Mouse (Mus musculus) midbrain, embryonic 14.5 days (tissue): ENCODE results near the gene Fuca1. TPM values are rescaled to one million over a fixed set of nuclear protein-coding genes. Genes with fewer than 3 reads are reported as not detected.

ENCODE experiments used
- ATAC-seq: fragments of 200-750 bp; cut with Nextera tagmentation; 2 replicates; pipeline ENCODE4 v1.8.0; 2017; ENCODE audit warnings: moderate number of reproducible peaks, moderate library complexity; ENCODE audit not compliant: low FRiP score, low TSS enrichment
- DNase-seq: peaks from one replicate; pipeline ENCODE4 v3.0.0-alpha.2; 2015
- H3K27ac ChIP-seq: fragments of 300-500 bp; sonication (generic); replicated peaks from 2 replicates; pipeline ENCODE4 v1.5.1; 2014; ENCODE audit warnings: mild to moderate bottlenecking, low read depth, low read length, moderate library complexity
- H3K27me3 ChIP-seq: fragments of 300-500 bp; sonication (generic); 2 replicates; pipeline ENCODE4 v1.6.1; 2014; ENCODE audit warnings: low read length, control low read depth, mixed read lengths; ENCODE audit not compliant: control insufficient read depth, insufficient read depth
- H3K36me3 ChIP-seq: fragments of 300-500 bp; sonication (generic); 2 replicates; pipeline ENCODE4 v1.6.1; 2014; ENCODE audit warnings: low read length, control low read depth; ENCODE audit not compliant: control insufficient read depth, insufficient read depth
- H3K4me1 ChIP-seq: fragments of 300-500 bp; sonication (generic); 2 replicates; pipeline ENCODE4 v1.6.1; 2014; ENCODE audit warnings: mild to moderate bottlenecking, antibody characterized with exemption, low read length, control low read depth; ENCODE audit not compliant: control insufficient read depth, insufficient read depth
- H3K4me2 ChIP-seq: fragments of 300-500 bp; sonication (generic); 2 replicates; pipeline ENCODE4 v1.6.1; 2014; ENCODE audit warnings: mild to moderate bottlenecking, low read length, moderate library complexity
- H3K4me3 ChIP-seq: fragments of 300-500 bp; sonication (generic); replicated peaks from 2 replicates; pipeline ENCODE4 v1.5.1; 2014; ENCODE audit warnings: low read depth, low read length
- H3K9ac ChIP-seq: fragments of 300-500 bp; sonication (generic); replicated peaks from 2 replicates; pipeline ENCODE4 v1.6.1; 2014; ENCODE audit warnings: mild to moderate bottlenecking, low read length, moderate library complexity
- H3K9me3 ChIP-seq: fragments of 300-500 bp; sonication (generic); 2 replicates; pipeline ENCODE4 v1.6.1; 2016; ENCODE audit warnings: low read length, control low read depth, mixed read lengths; ENCODE audit not compliant: control insufficient read depth
- WGBS: fragments of 180-500 bp; shearing (Covaris S2); extraction: QIAGEN DNeasy Blood & Tissue Kit; methylation state at CpG from one replicate; pipeline ENCODE4 v1.1.7; 2014; 5-methylcytosine and 5-hydroxymethylcytosine counted together
- polyA plus RNA-seq: library from polyadenylated mRNA; unstranded; fragments of >200 nt; fragmentation: Nextera tagmentation; extraction: Ambion mirVana; gene quantifications from 2 replicates; pipeline ENCODE4 v1.2.1, GENCODE M21; 2014

The Fuca1 gene
- polyA plus RNA-seq, 1 experiment from 2014 or later = 62.7 TPM

DNA sequence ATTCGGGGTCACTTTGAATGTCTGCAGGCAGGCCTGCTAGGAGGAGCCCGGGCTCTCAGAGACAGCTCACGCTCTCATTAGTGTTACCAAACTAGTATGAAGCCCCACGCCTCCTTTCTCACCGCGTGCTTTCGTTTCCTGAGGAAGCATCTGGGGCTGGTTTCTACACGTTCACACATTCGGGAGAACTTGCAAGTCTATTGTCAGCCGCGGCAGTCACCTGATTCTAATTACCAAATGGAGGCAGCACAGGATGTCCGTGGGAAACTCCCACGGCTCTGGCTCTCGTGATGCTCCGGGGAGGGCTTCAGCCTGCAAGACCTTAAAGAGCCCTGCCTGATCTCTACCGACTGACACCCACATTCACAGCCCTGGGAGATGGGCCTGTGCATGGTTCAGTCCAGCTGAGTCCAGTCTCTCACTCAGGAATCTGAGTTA is 43.9 kb upstream of the Fuca1 start:
- DNase-seq = peak; percentile 62
- Histone ChIP-seq H3K36me3 (peaks cover 8% of the 10 kb centered on the region), H3K4me3 (no peak overlapping the region; the same call in 1 of the 2 replicates), H3K4me2 (peak overlapping the region; percentile 43), H3K27me3 (no peaks in the 10 kb centered on the region), H3K27ac (no peak overlapping the region), H3K4me1 (peaks cover 35% of the 10 kb centered on the region), H3K9ac (peak overlapping the region; percentile 32; the same call in 1 of the 2 replicates), H3K9me3 (no peaks in the 10 kb centered on the region)
- no peak for ATAC-seq
- WGBS = 2% methylated on average over 16 of the region's 16 CpGs

DNA sequence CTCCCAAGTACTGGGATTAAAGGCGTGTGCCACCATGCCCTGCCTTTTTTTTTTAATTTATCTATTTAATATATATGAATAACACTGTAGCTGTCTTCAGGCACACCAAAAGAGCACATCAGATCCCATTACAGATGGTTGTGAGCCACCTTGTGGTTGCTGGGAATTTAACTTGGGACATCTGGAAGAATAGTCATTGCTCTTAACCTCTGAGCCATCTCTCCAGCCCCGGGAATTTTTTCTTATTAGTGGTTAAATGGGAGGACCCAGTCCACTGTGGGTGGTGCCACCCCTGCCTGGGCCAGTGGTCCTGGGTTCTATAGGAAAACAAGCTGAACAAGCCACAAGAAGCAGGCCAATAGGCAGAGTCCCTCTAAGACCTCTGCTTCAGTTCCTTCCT is 42.8 kb upstream of the Fuca1 start:
- Histone ChIP-seq H3K4me3 (no peak overlapping the region), H3K4me1 (peaks cover 24% of the 10 kb centered on the region), H3K36me3 (no peaks in the 10 kb centered on the region), H3K27me3 (no peaks in the 10 kb centered on the region), H3K4me2 (no peak overlapping the region), H3K9me3 (no peaks in the 10 kb centered on the region), H3K27ac (no peak overlapping the region), H3K9ac (no peak overlapping the region)
- ATAC-seq (no peak), DNase-seq (peak; percentile 50)
- WGBS = 80% methylated on average over 2 of the region's 2 CpGs

DNA sequence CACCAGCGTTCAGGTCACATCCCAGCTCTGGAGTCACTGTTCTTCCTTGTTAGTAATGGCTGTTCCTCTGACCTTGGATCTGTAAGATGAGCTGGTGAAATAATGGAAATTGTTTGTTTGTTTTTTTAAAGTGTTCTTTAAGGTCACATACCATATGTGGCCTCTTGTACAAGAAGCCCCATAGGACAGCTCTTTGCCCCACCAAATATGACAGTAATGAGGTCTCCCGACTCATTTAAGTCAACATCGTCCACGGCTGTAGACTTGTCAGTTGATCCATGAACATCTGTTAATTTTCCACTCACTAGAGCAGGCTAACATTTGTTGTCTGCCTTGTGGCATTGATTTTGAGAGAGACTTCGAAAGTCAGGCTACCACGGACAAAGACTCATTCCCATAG is 41.5 kb upstream of the Fuca1 start:
- H3K27ac ChIP-seq = no peak overlapping the region
- H3K9me3 ChIP-seq = no peaks in the 10 kb centered on the region
- no peak overlapping the region for H3K4me3 ChIP-seq
- H3K9ac ChIP-seq = no peak overlapping the region
- no peak overlapping the region for H3K4me2 ChIP-seq
- peaks cover 23% of the 10 kb centered on the region for H3K4me1 ChIP-seq
- H3K36me3 ChIP-seq = no peaks in the 10 kb centered on the region
- DNase-seq (no peak), ATAC-seq (no peak)
- H3K27me3 ChIP-seq = no peaks in the 10 kb centered on the region
- 69% methylated on average over 6 of the region's 6 CpGs for WGBS

DNA sequence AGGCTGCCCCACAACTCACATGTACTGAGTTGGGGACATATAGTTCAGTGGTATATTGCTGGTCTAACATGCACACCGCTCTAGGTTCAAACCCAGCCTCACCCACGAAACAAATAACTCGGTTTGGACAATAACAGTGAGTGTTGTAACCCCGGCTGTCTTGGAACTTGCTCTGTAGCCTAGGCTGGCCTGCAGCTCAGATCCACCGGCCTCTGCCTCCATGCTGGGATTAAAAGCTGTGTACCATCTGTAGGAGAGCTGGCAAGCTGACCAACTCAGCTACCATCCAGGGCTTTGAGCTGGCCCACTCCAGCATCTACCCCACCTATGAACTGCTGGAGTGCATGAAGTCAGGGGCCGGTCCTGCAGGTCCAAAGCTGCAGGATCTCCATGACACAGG is 40.5 kb upstream of the Fuca1 start:
- H3K9me3 ChIP-seq = no peaks in the 10 kb centered on the region
- peaks cover 14% of the 10 kb centered on the region for H3K4me1 ChIP-seq
- no peaks in the 10 kb centered on the region for H3K27me3 ChIP-seq
- DNase-seq = no peak
- no peak overlapping the region for H3K27ac ChIP-seq
- no peaks in the 10 kb centered on the region for H3K36me3 ChIP-seq
- no peak for ATAC-seq
- H3K4me3 ChIP-seq = no peak overlapping the region
- H3K4me2 ChIP-seq = no peak overlapping the region
- WGBS = 88% methylated on average over 6 of the region's 6 CpGs
- no peak overlapping the region for H3K9ac ChIP-seq

DNA sequence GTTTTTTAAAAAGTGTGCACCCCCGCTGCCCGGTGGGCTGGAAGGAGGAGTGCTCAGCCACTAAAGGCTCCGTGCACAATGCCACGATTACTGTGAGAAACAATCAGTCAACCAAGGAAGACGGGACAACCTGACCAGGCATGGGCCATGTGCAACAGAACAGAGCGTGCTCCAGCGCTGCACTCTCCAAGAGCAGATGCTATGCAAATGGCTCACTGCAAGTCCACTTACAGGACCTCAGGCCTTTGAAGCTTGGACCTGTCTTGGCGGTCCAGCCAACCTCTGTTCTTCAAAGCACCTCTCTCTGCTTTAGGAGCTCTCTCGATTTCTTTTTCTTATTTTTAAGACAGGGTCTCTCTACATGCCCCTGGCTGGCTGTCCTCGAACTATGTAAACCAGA is 40.0 kb upstream of the Fuca1 start:
- H3K9ac ChIP-seq = no peak overlapping the region
- ATAC-seq (no peak), DNase-seq (no peak)
- H3K4me1 ChIP-seq = peaks cover 14% of the 10 kb centered on the region
- H3K36me3 ChIP-seq = no peaks in the 10 kb centered on the region
- H3K4me3 ChIP-seq = no peak overlapping the region
- WGBS = 78% methylated on average over 10 of the region's 10 CpGs
- no peak overlapping the region for H3K4me2 ChIP-seq
- H3K9me3 ChIP-seq = no peaks in the 10 kb centered on the region
- H3K27me3 ChIP-seq = no peaks in the 10 kb centered on the region
- H3K27ac ChIP-seq = no peak overlapping the region

DNA sequence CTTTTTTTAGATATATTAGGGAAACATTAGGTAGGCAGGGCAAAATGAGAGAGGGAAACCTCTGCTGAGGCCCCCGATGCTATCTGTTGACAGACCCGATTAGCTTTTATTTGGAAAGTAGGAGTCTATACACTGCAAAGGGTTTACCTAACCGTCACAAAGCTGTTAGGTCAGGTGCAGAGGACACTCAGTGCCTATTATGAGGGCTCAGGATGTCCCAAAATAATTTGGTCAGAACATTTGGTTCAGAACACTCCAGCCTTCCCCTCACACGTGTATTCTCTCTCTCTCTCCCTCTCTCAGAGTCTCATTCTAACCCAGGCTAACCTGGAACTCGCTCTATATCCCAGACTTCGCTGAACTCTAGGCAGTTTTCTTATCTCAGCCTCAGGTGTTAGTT is 38.5 kb upstream of the Fuca1 start:
- ATAC-seq (no peak), DNase-seq (no peak)
- H3K27me3 ChIP-seq = no peaks in the 10 kb centered on the region
- H3K4me1 ChIP-seq = peaks cover under 1% of the 10 kb centered on the region; the same call in 1 of the 2 replicates
- H3K9ac ChIP-seq = no peak overlapping the region
- no peaks in the 10 kb centered on the region for H3K9me3 ChIP-seq
- H3K4me2 ChIP-seq = no peak overlapping the region
- H3K27ac ChIP-seq = no peak overlapping the region
- 83% methylated on average over 6 of the region's 6 CpGs for WGBS
- H3K4me3 ChIP-seq = no peak overlapping the region
- no peaks in the 10 kb centered on the region for H3K36me3 ChIP-seq

DNA sequence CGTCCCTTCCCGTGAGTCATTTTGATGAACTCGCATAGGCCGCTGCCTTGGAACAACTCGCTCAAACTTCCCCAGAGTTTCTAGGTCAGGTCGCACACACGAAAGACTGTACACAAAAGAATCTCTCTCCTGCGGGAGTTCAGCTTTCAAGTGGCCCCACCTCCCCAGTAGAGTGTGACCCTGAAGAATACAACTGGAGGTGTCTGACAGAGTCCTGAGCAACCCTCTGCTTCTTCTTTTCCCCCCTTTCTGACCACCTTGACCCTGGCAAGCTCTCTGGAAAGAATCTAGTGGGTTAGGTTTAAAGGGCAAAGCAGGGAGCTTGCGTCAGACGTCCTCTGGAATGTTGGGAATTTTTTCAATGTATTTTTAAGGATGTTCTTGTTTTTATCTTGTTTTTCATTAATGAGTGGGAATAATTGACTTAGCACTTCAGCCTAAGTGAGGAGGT is 37.1 kb upstream of the Fuca1 start:
- ATAC-seq = no peak
- H3K27me3 ChIP-seq = no peaks in the 10 kb centered on the region
- DNase-seq = no peak
- no peak overlapping the region for H3K9ac ChIP-seq
- no peak overlapping the region for H3K27ac ChIP-seq
- H3K36me3 ChIP-seq = no peaks in the 10 kb centered on the region
- no peak overlapping the region for H3K4me3 ChIP-seq
- 47% methylated on average over 10 of the region's 10 CpGs for WGBS
- no peak overlapping the region for H3K4me2 ChIP-seq
- H3K9me3 ChIP-seq = no peaks in the 10 kb centered on the region
- no peaks in the 10 kb centered on the region for H3K4me1 ChIP-seq

DNA sequence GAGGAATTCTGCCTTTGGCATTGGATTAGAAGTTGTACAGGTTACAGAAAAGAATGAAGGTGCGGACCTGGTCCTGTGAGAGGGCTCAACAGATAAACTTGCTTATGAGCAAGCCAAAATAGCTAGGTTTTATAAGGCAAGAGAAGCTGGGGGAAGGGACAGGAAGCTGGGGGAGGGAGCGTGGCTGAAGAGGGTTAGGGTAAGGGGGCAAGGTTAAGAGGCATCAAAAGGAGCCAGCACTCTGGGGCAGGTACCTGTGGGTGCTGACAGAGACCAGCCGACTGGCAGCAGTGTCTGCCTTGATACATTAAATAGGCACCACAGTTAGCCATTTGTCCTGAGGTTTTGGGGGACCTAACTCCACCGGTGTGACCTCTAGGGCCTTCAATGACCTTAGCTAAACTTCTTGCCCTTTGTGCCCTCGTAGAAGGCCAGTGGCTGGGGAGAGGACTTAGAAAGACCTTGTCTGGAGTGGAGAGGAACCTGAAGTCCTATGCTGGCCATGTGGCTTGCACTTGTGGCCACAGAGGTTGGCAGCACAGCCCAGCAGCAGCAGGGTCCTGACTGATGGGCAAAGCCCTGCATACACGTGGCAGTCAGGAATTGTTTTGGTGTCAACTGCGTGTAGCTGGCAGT is 36.5 kb upstream of the Fuca1 start:
- no peak for ATAC-seq
- Histone ChIP-seq H3K27ac (no peak overlapping the region), H3K9me3 (no peaks in the 10 kb centered on the region), H3K4me1 (no peaks in the 10 kb centered on the region), H3K4me2 (no peak overlapping the region), H3K9ac (no peak overlapping the region), H3K36me3 (no peaks in the 10 kb centered on the region), H3K4me3 (no peak overlapping the region), H3K27me3 (no peaks in the 10 kb centered on the region)
- DNase-seq = no peak
- 70% methylated on average over 7 of the region's 7 CpGs for WGBS

DNA sequence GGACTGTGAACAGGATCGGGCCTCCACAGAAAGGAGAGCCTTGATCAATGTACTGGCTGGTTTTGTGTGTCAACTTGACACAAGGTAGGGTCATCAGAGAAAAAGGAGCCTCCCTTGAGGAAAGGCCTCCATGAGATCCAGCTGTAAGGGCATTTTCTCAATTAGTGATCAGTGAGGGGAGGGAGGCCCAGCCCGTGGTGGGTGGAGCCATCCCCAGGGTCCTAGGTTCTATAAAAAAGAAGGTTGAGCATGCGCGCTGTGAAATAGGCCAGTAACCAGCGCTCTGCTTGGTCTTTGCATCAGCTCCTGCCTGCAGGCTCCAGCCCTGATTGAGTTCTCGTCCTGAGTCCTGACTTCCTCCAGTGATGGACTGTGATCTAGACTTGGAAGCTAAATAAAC is 36.0 kb upstream of the Fuca1 start:
- Histone ChIP-seq H3K9me3 (no peaks in the 10 kb centered on the region), H3K27ac (no peak overlapping the region), H3K4me3 (no peak overlapping the region), H3K4me1 (no peaks in the 10 kb centered on the region), H3K4me2 (no peak overlapping the region), H3K27me3 (no peaks in the 10 kb centered on the region), H3K36me3 (no peaks in the 10 kb centered on the region), H3K9ac (no peak overlapping the region)
- ATAC-seq = no peak
- 51% methylated on average over 6 of the region's 6 CpGs for WGBS
- no peak for DNase-seq
